Mouse (Mus musculus) testis, postnatal 14 days (tissue): ENCODE results near the gene Abr.

Experiments used
- DNase-seq: peaks from one replicate; pipeline ENCODE4 v3.0.0; 2021; ENCODE audit warnings: low spot score

Abr gene

DNA sequence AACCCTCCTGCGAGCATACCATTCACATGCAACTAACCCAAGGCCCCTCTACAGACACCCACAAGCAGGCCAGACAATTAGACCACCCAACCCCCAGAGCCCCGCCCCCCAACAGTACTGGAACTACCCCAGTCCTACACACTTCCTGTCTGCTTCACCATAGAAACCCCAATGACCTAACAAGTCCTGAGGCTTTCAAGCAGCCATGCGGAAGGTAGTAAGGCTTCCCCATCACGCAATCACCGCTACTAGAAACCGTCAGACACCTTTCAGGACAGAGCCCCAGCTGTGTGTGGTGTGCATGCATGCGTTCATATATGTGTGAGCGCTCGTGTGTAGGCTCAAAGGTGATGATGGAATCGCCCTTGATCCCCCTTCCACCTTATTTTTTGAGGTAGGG, 165.2 kb downstream of the Abr start:
- no peak for DNase-seq

GRCm38 (mm10) chr11:76456233-76456632, 165.9 kb downstream of the Abr start:
- DNase-seq: peak; percentile 67

DNA sequence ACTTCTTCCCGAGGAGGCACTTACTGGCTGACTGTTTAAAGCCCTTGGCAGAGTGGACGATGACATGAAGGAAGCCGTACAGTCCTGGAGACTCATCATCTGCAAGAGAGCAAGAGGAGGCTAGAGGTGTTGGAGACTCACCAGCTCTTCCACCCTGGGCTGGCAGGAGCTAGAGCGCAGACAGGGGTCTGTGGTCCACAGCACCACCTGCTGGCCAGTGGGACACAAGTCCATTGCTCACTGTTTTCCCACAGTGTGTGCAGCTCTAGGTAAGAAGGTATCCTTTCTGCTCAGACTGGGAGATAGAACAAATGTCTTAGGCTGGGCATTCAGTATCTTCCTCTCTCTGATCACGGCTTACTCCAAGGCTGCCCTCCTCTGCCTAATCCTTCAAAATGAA, 167.6 kb downstream of the Abr start:
- peak; percentile 45 for DNase-seq

- no peak for DNase-seq
Observed at GRCm38 (mm10) chr11:76450202-76450561, 171.9 kb downstream of the Abr start.

GRCm38 (mm10) chr11:76449520-76450201, 172.5 kb downstream of the Abr start:
- peak; percentile 47 for DNase-seq

DNA sequence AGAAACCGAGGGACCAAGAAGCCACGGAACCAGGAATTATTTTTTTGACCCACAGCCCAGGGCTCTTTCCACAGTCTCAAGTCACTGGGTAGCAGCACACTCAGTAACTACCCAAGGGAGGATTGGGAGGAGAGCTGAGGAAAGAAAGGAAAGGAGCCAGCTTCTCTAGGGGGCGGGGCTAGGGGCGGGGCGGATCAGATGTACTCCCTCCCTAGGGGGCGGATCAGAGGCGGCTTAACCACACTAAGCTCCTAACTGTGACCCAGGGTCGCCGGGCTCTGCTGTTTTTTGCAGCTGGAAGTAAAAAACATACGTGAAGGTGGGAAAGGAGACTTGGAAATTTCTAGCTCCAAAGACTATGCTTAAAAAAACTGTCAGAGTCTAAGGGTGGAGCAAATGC, 175.9 kb downstream of the Abr start:
- DNase-seq: no peak

- no peak for DNase-seq
Observed at GRCm38 (mm10) chr11:76445459-76445858, 176.7 kb downstream of the Abr start.

DNA sequence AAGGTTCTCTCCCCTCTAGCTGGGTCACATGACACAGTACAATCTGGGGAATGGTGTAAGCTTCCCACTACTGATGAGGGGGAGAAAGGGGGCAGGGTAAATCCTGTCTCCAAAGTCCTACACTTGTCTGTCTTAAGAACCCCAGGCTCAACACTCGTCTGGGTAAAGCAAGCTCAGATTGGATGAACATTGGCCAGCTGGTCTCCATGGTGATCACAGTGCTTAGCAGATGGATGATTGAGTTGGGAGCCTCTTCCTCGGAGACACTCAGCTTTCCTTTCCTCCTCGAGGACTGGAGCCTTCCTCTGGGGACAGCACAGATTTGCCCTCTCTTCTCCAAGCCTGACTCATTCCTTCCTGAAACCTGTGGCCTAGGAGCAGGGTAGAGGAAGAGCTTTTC, 182.4 kb downstream of the Abr start:
- no peak for DNase-seq

- peak; percentile 52 for DNase-seq
Observed at GRCm38 (mm10) chr11:76436864-76437437, 185.2 kb downstream of the Abr start.

DNA sequence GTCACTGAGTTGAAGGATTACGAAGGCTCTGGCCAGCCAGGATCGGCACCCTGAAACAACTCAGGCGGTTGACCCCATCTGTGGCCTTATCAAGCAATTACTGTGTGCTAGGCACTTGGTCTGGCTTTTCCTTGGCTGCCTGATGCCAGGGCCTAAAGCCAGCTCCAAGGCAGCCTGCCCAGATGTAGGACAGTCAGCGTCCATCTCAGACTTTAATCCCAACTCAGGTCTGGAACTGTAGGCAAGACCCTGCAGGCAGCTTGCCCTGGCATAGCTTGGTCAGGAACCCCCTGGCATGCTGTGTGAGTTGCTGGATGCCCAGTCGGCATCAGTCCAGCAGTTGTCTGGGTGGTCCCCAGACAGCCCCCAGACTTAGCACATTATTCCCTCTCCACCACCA, 186.1 kb downstream of the Abr start:
- DNase-seq: no peak

DNA sequence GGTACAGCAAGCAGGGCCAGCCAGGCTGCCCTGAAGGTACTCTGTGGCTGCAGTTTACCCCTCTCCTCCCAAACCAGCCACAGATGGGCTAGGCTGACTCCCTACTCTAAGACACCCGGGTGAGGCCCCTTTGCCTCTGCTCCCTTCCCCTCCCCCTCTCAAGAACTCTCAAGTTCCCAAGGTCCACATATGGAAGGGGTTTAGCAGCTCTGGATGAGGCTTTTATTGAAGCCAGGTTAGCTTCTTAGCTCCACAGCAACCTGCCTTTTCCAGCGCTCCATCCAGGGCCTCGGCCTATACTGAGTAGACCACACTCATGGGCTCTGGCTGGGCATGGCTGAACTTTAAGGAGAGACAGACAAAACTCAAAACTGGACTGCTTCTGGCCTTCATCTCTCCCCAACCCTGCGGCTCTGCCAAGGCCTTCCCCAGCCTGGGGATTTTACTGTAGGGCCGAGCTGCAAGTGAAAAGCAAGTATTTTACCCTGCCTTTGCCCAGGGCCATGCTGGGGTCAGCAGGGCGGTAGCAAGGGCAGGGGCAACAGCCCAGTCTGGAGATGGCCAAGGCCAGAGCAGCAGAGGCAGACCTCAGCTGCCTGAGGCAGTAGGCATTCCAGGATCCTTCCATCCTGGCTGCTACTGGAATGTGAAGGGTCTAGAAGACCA, 192.0 kb downstream of the Abr start:
- DNase-seq: no peak

DNA sequence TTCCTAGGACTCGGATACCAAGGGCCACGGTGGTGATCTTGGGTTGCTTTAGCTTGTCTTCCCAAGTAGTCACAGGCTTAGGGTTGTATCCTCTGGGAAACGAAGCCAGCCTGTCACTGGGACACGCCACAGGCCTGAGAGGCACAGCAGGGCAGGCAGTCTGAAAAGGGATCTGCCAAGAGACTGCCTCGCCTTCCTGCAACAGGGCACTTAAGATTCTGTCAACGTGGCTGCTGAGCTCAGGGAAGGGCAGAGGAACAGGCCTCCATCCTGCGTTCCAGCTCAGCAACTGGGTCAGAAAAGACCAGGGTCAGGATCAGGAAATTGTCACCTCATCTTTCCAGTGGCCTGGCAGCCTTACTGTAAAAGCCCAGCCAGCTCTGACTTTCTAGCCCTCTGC, 192.6 kb downstream of the Abr start:
- no peak for DNase-seq

GRCm38 (mm10) chr11:76429046-76429445, 193.1 kb downstream of the Abr start:
- DNase-seq: no peak

- no peak for DNase-seq
Observed at GRCm38 (mm10) chr11:76427781-76428180, 194.3 kb downstream of the Abr start.

DNA sequence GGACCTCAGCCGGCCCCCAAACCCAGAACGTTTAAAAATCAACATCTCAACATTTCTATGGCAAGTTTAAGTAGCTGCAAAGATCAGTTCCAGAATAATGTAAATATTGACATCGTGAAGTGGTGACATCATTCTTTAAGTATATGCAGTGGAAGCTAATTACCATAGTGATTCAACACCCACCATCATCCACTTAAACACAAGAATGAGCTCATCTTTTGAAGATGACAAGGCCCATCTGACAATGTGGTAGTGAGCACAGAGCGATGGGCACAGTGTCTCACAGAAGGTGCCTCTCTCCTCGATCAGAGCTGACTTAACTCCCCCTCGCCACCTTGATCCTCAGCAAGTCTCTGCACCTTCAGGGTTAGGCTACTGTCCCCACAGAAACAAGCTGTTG, 196.4 kb downstream of the Abr start:
- DNase-seq: no peak

GRCm38 (mm10) chr11:76420896-76421295, 201.2 kb downstream of the Abr start:
- no peak for DNase-seq

GRCm38 (mm10) chr11:76419179-76419578, 202.9 kb downstream of the Abr start:
- no peak for DNase-seq

DNA sequence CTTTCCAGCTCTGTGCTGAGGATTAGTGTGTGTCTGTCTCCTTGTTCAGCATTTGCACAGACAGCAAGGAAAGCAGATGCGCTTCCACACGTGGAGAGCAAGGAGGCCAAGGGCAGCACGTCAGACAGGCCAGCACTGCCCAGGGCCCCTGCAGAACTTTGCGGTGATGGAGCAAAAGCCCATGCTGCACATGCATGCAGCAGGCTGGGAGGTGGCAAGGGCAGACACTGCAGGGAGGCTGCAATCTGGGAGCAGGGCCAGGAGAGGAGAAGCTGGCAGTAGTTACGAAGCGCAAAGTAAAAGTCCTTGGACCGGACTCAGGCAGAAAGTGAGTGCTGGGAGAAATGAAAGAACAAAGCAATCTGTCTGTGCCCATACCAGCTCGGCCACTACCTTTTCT, 203.7 kb downstream of the Abr start:
- DNase-seq: peak; percentile 54

- DNase-seq: no peak
Observed at GRCm38 (mm10) chr11:76415985-76416384, 206.1 kb downstream of the Abr start.

GRCm38 (mm10) chr11:76415001-76415400, 207.1 kb downstream of the Abr start:
- DNase-seq: no peak

DNA sequence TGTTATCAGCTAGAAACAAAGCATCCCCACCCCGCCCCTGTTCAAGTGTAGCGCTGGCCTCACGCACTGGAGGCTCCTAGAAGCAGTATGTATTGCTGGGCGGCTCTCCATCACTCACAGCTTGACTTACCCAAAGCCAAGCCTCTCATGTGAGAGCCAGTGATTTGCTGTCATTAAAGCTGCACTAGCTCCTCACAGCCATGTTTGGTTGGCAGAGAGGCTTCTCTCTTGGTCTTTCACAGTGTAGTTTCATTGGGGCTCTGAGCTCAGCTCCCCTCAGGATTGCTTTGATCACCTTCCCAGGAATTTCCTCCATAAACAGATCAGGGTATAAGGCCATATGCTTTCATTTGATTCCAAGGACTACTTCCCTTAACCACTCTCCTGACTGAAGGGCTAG, 208.9 kb downstream of the Abr start:
- DNase-seq: no peak

DNA sequence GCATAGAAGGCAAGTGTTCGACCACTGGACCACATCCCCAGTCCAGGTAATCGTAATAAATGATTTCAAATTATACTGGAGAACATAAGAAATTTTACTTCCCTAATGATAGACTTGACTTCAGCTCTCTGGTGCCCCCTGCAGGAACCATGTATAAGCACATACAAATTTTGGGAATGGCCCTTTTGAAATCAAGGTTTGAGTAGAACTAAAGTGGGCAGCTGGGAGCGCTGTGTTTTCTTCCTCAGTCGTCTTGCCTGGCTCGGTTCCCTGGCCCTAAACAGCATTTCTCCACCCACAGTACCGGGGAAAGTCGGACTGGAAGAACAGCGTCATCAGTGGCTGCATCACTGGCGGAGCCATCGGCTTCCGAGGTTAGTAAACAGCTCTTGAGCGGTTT, 211.3 kb downstream of the Abr start:
- no peak for DNase-seq

GRCm38 (mm10) chr11:76406702-76407583, 215.2 kb downstream of the Abr start, which contains the start of gene Timm22:
TSS of gene Timm22 (plus strand) at chr11:76406952.
- peak; percentile 93 for DNase-seq
